Mouse (Mus musculus) myocyte (in vitro differentiated cells): Measurements from ENCODE around the gene Sned1. TPM values are rescaled to one million over a fixed set of nuclear protein-coding genes. Genes with fewer than 3 reads are reported as not detected.
"Not testable (repeated sequence)": the region's sequence is repeated elsewhere in the genome, so short reads cannot be mapped to it uniquely, and the experiment has no call there.

Source experiments
- H3K27me3 ChIP-seq: one replicate; pipeline ENCODE4 v1.6.1; 2011; ENCODE audit not compliant: control insufficient read depth, insufficient read depth, insufficient read length
- H3K36me3 ChIP-seq: one replicate; pipeline ENCODE4 v1.6.1; 2011; ENCODE audit not compliant: control insufficient read depth, insufficient read depth
- H3K4me2 ChIP-seq: one replicate; pipeline ENCODE4 v1.6.1; 2011; ENCODE audit warnings: low read depth, control low read depth
- H3K4me3 ChIP-seq: one replicate; pipeline ENCODE4 v1.5.1; 2011; ENCODE audit warnings: mild to moderate bottlenecking, control low read depth, moderate library complexity
- H3K79me2 ChIP-seq: one replicate; pipeline ENCODE4 v1.6.1; 2011; ENCODE audit not compliant: control insufficient read depth, insufficient read depth
- H3ac ChIP-seq: one replicate; pipeline ENCODE4 v1.6.1; 2011; ENCODE audit not compliant: control insufficient read depth, insufficient read length
- CEBPB ChIP-seq: IDR thresholded peaks from 2 replicates; pipeline ENCODE4 v1.6.1; 2011; ENCODE audit warnings: mild to moderate bottlenecking, moderate library complexity; ENCODE audit not compliant: poor library complexity, insufficient read depth, severe bottlenecking
- E2F4 ChIP-seq: IDR thresholded peaks from one replicate; pipeline ENCODE4 v1.6.1; 2011; ENCODE audit warnings: mild to moderate bottlenecking, control low read depth, moderate library complexity; ENCODE audit not compliant: insufficient read depth
- MAX ChIP-seq: IDR thresholded peaks from one replicate; pipeline ENCODE4 v1.6.1; 2011; ENCODE audit warnings: low read depth, mild to moderate bottlenecking, control low read depth
- MYOD1 ChIP-seq, 3 experiments: IDR thresholded peaks; one replicate each; pipeline ENCODE4 v1.6.1; 2011; ENCODE audit warnings: control low read depth in 2 of 3, low read depth in 2 of 3, mild to moderate bottlenecking in 2 of 3, moderate library complexity in 1 of 3; ENCODE audit not compliant: insufficient read length in 2 of 3, control insufficient read depth in 1 of 3
- MYOG ChIP-seq, 3 experiments: IDR thresholded peaks; one replicate each; pipeline ENCODE4 v1.6.1; 2011; ENCODE audit warnings: control low read depth in 2 of 3, low read depth in 2 of 3, mild to moderate bottlenecking in 2 of 3; ENCODE audit not compliant: insufficient read length in 2 of 3, control insufficient read depth in 1 of 3, insufficient read depth in 1 of 3
- POLR2A ChIP-seq: IDR thresholded peaks from one replicate; pipeline ENCODE4 v1.6.1; 2011; ENCODE audit warnings: low read depth, mild to moderate bottlenecking, control low read depth, moderate library complexity; ENCODE audit not compliant: insufficient read length
- POLR2AphosphoS2 ChIP-seq: IDR thresholded peaks from one replicate; pipeline ENCODE4 v1.6.1; 2011; ENCODE audit warnings: low read depth, control low read depth; ENCODE audit not compliant: insufficient read length
- REST ChIP-seq: IDR thresholded peaks from one replicate; pipeline ENCODE4 v1.6.1; 2011; ENCODE audit warnings: mild to moderate bottlenecking, control low read depth, moderate library complexity; ENCODE audit not compliant: insufficient read depth, insufficient read length
- SRF ChIP-seq: IDR thresholded peaks from one replicate; pipeline ENCODE4 v1.6.1; 2011; ENCODE audit warnings: low read depth; ENCODE audit not compliant: control insufficient read depth, insufficient read length
- TCF12 ChIP-seq: IDR thresholded peaks from one replicate; pipeline ENCODE4 v1.6.1; 2011; ENCODE audit warnings: mild to moderate bottlenecking, control low read depth; ENCODE audit not compliant: poor library complexity, insufficient read depth, severe bottlenecking
- TCF3 ChIP-seq: IDR thresholded peaks from one replicate; pipeline ENCODE4 v1.6.1; 2011; ENCODE audit warnings: low read depth, control low read depth; ENCODE audit not compliant: insufficient read length
- USF1 ChIP-seq: IDR thresholded peaks from one replicate; pipeline ENCODE4 v1.6.1; 2011; ENCODE audit warnings: low read depth, mild to moderate bottlenecking, control low read depth, moderate library complexity
- polyA plus RNA-seq: library from polyadenylated mRNA; unstranded; fragments of >200 nt; fragmentation: generic; extraction: Trizol; gene quantifications from one replicate; pipeline ENCODE4 v1.2.1, GENCODE M21; 2012; ENCODE audit warnings: missing spikeins

The Sned1 gene
- polyA plus RNA-seq = 0.20 TPM

DNA sequence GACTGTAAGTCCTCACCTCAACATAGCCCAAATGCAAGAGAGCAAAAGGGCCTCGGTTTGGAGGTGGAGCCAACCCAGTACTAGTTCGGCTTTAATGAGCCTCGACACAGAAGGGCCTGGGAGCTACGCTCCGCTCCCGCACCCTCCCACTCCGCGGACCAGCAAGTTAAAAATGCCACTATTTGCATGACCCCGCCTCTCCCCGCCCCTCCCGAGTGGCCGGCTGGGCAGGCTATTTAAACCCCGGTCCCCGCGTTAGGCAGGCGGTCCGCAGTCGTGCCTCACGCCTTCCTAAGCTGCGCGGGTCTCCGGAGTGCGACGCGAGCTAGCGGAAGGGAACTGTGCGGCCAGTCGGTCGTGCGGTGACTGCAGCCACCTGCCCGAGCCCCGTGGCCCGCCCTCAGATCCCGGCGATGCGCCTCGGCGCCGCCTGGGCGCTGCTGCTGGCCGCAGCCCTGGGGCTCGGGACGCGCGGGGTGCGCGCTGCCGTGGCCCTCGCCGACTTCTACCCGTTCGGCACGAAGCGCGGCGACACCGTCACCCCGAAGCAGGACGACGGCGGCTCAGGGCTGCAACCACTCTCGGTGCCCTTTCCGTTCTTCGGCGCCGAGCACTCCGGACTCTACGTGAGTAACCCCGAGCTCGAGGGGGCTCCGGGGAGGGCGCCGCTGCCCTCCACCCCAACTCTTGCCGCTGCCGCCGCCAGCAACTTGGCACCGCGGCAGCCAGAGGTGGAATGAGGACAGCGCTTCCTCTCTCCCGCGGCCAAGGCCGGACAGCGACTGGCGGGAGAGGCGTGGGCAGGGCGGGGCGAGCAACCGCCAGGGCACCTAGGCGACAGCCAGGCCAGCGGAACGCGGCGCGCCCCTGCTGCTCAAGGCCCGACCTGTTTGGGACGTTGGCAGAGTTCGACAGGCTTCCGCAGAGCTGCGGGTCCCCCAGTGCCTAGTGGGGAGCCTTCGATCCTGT lies at the start of gene Sned1:
Gene Sned1, plus strand, starts transcription at position 266 of the 969 bp plus-strand sequence.
- TF ChIP-seq REST (peak; percentile 22), CEBPB (no peak), MAX (no peak), MYOD1 (IDR thresholded peaks at IDR 0.05; ENCODE audit: control insufficient read depth in 1 of 3, insufficient read length in 2 of 3, low read depth in 2 of 3) (no peak), TCF3 (no peak), SRF (no peak), USF1 (no peak), TCF12 (no peak), POLR2AphosphoS2 (no peak), MYOG (IDR thresholded peaks at IDR 0.05; ENCODE audit: control insufficient read depth in 1 of 3, insufficient read depth in 1 of 3, insufficient read length in 2 of 3, low read depth in 2 of 3) (peak in 2 of 3 experiments; percentile 12 to 14), POLR2A (peak; percentile 78), E2F4 (no peak)
- Histone ChIP-seq H3K79me2 (no peaks in the 10 kb centered on the region), H3ac (peak within 1 kb of the TSS; percentile 1), H3K27me3 (no peaks in the 10 kb centered on the region), H3K4me3 (peak within 1 kb of the TSS; percentile 12), H3K4me2 (peak within 1 kb of the TSS; percentile 84), H3K36me3 (no peaks in the 10 kb centered on the region)

DNA sequence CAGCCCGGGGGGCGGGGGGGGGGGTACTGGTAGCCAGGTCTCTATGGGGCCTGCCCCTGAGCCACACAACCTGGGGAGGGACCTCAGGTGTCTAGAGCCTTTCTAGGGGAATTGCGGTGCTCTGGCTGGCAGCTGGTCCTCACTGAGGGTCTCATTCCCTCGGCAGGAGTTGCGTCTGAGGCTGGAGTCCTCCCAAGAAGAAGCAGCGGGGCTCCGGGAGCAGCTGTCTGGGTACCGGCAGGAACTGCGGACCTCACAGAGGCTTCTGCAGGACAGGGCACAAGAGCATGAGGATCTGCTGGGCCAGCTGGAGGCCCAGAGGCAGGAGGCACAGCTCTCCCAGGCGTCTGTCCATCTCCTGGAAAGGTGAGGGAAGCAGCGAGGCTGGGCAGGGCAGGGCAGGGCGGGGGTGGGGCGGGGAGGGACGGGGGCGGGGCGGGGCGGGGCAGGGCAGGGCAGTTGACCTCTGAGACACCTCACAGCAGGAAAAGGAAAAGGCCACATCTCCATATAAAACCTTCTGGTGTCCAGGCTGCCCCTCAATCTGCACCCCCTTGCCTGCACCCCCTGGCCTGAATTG lies 44.8 kb upstream of the Sned1 start:
- no peaks in the 10 kb centered on the region for H3K36me3 ChIP-seq
- H3K27me3 ChIP-seq = peaks cover 57% of the 10 kb centered on the region
- TF ChIP-seq REST (no peak), E2F4 (no peak), POLR2A (no peak), TCF3 (no peak), SRF (no peak), MYOD1 (IDR thresholded peaks at IDR 0.05; ENCODE audit: control insufficient read depth in 1 of 3, insufficient read length in 2 of 3, low read depth in 2 of 3) (no peak)
- no peak overlapping the region for H3K4me2 ChIP-seq
- H3K4me3 ChIP-seq = no peak overlapping the region
- H3K79me2 ChIP-seq = no peaks in the 10 kb centered on the region
- no peak overlapping the region for H3ac ChIP-seq

DNA sequence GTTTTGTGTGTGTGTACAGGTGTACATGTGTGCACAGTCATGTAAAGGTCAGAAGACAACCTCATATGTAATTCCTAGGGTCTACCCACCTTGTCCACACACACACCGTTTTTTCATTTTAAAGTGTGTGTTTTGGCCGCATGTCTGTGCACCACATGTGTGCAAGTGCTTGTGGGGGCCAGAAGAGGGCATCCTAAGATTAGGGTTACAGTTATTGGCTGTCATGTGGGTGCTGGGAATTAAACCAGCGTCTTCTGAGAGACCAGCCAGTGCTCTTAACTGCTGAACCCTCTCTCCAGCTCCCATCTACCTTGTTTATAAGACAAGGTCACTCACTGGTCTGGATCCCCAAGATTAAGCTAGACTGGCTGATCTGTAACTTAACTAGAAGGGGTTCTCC lies 40.7 kb upstream of the Sned1 start:
- Histone ChIP-seq H3K79me2 (no peaks in the 10 kb centered on the region), H3K4me2 (no peak overlapping the region), H3ac (no peak overlapping the region), H3K27me3 (peaks cover 57% of the 10 kb centered on the region), H3K4me3 (no peak overlapping the region), H3K36me3 (no peaks in the 10 kb centered on the region)
- no peak for TF ChIP-seq MAX
- no peak for TF ChIP-seq E2F4
- no peak for TF ChIP-seq SRF
- TF ChIP-seq POLR2A = no peak
- no peak for TF ChIP-seq MYOG (IDR thresholded peaks at IDR 0.05; ENCODE audit: control insufficient read depth in 1 of 3, insufficient read depth in 1 of 3, insufficient read length in 2 of 3, low read depth in 2 of 3)
- no peak for TF ChIP-seq TCF3
- no peak for TF ChIP-seq REST
- TF ChIP-seq CEBPB = no peak
- TF ChIP-seq MYOD1 (IDR thresholded peaks at IDR 0.05; ENCODE audit: control insufficient read depth in 1 of 3, insufficient read length in 2 of 3, low read depth in 2 of 3) = no peak
- TF ChIP-seq TCF12 = no peak
- TF ChIP-seq USF1 = no peak
- no peak for TF ChIP-seq POLR2AphosphoS2

DNA sequence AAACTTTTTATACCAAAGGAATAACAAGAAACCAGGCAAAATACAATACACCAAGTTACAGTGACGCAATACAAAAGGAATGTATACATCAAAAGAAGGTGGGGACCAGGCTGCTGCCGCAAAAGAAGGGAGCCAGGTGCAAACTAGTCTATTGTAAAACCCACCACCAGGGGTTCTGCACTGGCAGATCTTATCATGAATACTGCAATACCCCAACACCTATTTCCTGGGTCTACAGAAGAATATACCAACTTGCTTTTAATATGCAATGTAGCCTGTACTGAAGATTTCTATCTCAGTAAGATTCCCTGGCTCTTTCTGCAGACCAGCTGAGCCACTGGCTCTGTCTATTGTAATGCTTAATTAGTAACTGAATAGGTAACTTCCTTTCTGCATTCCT lies 38.2 kb upstream of the Sned1 start:
- H3K79me2 ChIP-seq, H3K4me2 ChIP-seq, H3ac ChIP-seq, H3K4me3 ChIP-seq, H3K36me3 ChIP-seq: not testable (repeated sequence)
- H3K27me3 ChIP-seq = peaks cover 59% of the 10 kb centered on the region

DNA sequence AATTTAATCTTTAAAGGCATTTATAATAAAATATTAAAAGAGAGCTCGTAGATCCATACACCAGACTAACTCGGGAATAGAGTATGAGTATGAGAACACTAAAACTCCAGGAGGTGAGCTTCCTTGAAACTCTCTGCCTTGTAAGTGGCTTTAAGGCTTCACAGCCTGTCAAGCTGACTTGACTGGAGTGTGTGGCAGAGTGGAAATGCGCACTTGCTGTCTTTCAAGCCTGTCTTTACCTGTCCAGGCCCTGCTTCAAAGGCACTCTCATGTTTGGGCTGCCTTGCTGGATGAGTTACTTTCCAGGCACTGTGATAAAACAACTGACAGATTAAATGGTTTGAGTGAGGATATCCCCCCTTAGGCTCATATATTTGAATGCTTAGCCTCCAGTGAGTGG lies 37.7 kb upstream of the Sned1 start:
- Histone ChIP-seq H3K4me2 (no peak overlapping the region), H3K79me2 (no peaks in the 10 kb centered on the region), H3K36me3 (no peaks in the 10 kb centered on the region), H3ac (no peak overlapping the region), H3K4me3 (no peak overlapping the region), H3K27me3 (peaks cover 59% of the 10 kb centered on the region)
- no peak for TF ChIP-seq USF1
- no peak for TF ChIP-seq MYOD1 (IDR thresholded peaks at IDR 0.05; ENCODE audit: control insufficient read depth in 1 of 3, insufficient read length in 2 of 3, low read depth in 2 of 3)
- no peak for TF ChIP-seq MAX
- no peak for TF ChIP-seq E2F4
- no peak for TF ChIP-seq POLR2AphosphoS2
- no peak for TF ChIP-seq POLR2A
- TF ChIP-seq MYOG (IDR thresholded peaks at IDR 0.05; ENCODE audit: control insufficient read depth in 1 of 3, insufficient read depth in 1 of 3, insufficient read length in 2 of 3, low read depth in 2 of 3) = no peak
- no peak for TF ChIP-seq REST
- TF ChIP-seq TCF12 = no peak
- no peak for TF ChIP-seq TCF3
- TF ChIP-seq SRF = no peak
- no peak for TF ChIP-seq CEBPB
